Mouse (Mus musculus) kidney, adult 2 months (tissue): ENCODE results near the gene Sltm.

Experiments used
- CTCF ChIP-seq: fragments of 200-500 bp; conservative IDR thresholded peaks from 2 replicates; pipeline ENCODE4 v1.5.1; 2011; ENCODE audit warnings: low read depth, mild to moderate bottlenecking, control low read depth, low read length, moderate library complexity, mixed read lengths; ENCODE audit not compliant: insufficient read depth, insufficient read length
- POLR2A ChIP-seq: fragments of 200-500 bp; IDR thresholded peaks from one replicate; pipeline ENCODE4 v1.6.1; 2011; ENCODE audit warnings: low read depth, low read length, control low read depth

GRCm38 (mm10) chr9:70580956-70581355 is 38.4 kb downstream of the Sltm start:
- TF ChIP-seq CTCF (no peak), POLR2A (no peak)
